Mouse (Mus musculus): ENCODE measurements around the gene Mgst3. TPM values are rescaled to one million over a fixed set of nuclear protein-coding genes. Genes with fewer than 3 reads are reported as not detected.

The Mgst3 gene
- polyA plus RNA-seq, 1 experiment from 2014 or later: 111 TPM

- H3K9me3 ChIP-seq: no peaks in the 10 kb centered on the region
- H3K27ac ChIP-seq: peak overlapping the region; percentile 56; the same call in 1 of the 2 replicates
- peaks cover 11% of the 10 kb centered on the region for H3K4me1 ChIP-seq
- no peak overlapping the region for H3K4me3 ChIP-seq
- H3K36me3 ChIP-seq: no peaks in the 10 kb centered on the region
- no peak for DNase-seq (ENCODE audit: low spot score)
- 84% methylated on average over 2 of the region's 2 CpGs for WGBS
- no peaks in the 10 kb centered on the region for H3K27me3 ChIP-seq (ENCODE audit: insufficient read depth, poor library complexity, severe bottlenecking)
Measured at GRCm38 (mm10) chr1:167385211-167385610, 8.4 kb downstream of the Mgst3 start.

GRCm38 (mm10) chr1:167384156-167384555, 9.5 kb downstream of the Mgst3 start:
- H3K27me3 ChIP-seq (ENCODE audit: insufficient read depth, poor library complexity, severe bottlenecking): no peaks in the 10 kb centered on the region
- WGBS: 53% methylated on average over 3 of the region's 3 CpGs

GRCm38 (mm10) chr1:167383178-167383577, 10.5 kb downstream of the Mgst3 start:
- 81% methylated on average over 5 of the region's 5 CpGs for WGBS
- Histone ChIP-seq H3K4me3 (no peak overlapping the region), H3K27ac (peak overlapping the region; percentile 44; the same call in 1 of the 2 replicates)

More at GRCm38 (mm10) chr1:167384156-167384555, 9.5 kb downstream of the Mgst3 start:
- H3K27ac ChIP-seq: peak overlapping the region; percentile 44; the same call in 1 of the 2 replicates
- H3K4me1 ChIP-seq: peaks cover 11% of the 10 kb centered on the region
- no peaks in the 10 kb centered on the region for H3K36me3 ChIP-seq
- no peak overlapping the region for H3K4me3 ChIP-seq
- peak; percentile 93 for DNase-seq (ENCODE audit: low spot score)
- no peaks in the 10 kb centered on the region for H3K9me3 ChIP-seq

GRCm38 (mm10) chr1:167382763-167383162, 10.9 kb downstream of the Mgst3 start:
- no peak for DNase-seq (ENCODE audit: low spot score)
- H3K27me3 ChIP-seq (ENCODE audit: insufficient read depth, poor library complexity, severe bottlenecking): no peaks in the 10 kb centered on the region
- WGBS: 77% methylated on average over 5 of the region's 5 CpGs

More at GRCm38 (mm10) chr1:167383178-167383577, 10.5 kb downstream of the Mgst3 start:
- no peak for DNase-seq (ENCODE audit: low spot score)
- Histone ChIP-seq H3K27me3 (ENCODE audit: insufficient read depth, poor library complexity, severe bottlenecking) (no peaks in the 10 kb centered on the region), H3K9me3 (no peaks in the 10 kb centered on the region), H3K4me1 (peaks cover 11% of the 10 kb centered on the region), H3K36me3 (no peaks in the 10 kb centered on the region)

GRCm38 (mm10) chr1:167382316-167382715, 11.3 kb downstream of the Mgst3 start:
- no peak overlapping the region for H3K4me3 ChIP-seq
- H3K27me3 ChIP-seq (ENCODE audit: insufficient read depth, poor library complexity, severe bottlenecking): no peaks in the 10 kb centered on the region
- H3K4me1 ChIP-seq: peaks cover 11% of the 10 kb centered on the region
- H3K36me3 ChIP-seq: no peaks in the 10 kb centered on the region
- no peak for DNase-seq (ENCODE audit: low spot score)
- no peaks in the 10 kb centered on the region for H3K9me3 ChIP-seq
- H3K27ac ChIP-seq: peak overlapping the region; percentile 24; the same call in 1 of the 2 replicates
- 76% methylated on average over 7 of the region's 7 CpGs for WGBS

More at GRCm38 (mm10) chr1:167382763-167383162, 10.9 kb downstream of the Mgst3 start:
- H3K9me3 ChIP-seq: no peaks in the 10 kb centered on the region
- peaks cover 11% of the 10 kb centered on the region for H3K4me1 ChIP-seq
- H3K27ac ChIP-seq: peak overlapping the region; percentile 24; the same call in 1 of the 2 replicates
- H3K36me3 ChIP-seq: no peaks in the 10 kb centered on the region
- H3K4me3 ChIP-seq: no peak overlapping the region

- Histone ChIP-seq H3K27me3 (ENCODE audit: insufficient read depth, poor library complexity, severe bottlenecking) (no peaks in the 10 kb centered on the region), H3K4me3 (no peak overlapping the region), H3K9me3 (no peaks in the 10 kb centered on the region), H3K4me1 (peaks cover 11% of the 10 kb centered on the region), H3K27ac (peak overlapping the region; percentile 24; the same call in 1 of the 2 replicates), H3K36me3 (peaks cover 9% of the 10 kb centered on the region; the same call in 1 of the 2 replicates)
- DNase-seq (ENCODE audit: low spot score): no peak
- WGBS: 74% methylated on average over 8 of the region's 8 CpGs
Measured at GRCm38 (mm10) chr1:167381050-167382015, 12.3 kb downstream of the Mgst3 start.

- no peaks in the 10 kb centered on the region for H3K27me3 ChIP-seq (ENCODE audit: insufficient read depth, poor library complexity, severe bottlenecking)
- no peak overlapping the region for H3K27ac ChIP-seq
- 93% methylated on average over 2 of the region's 2 CpGs for WGBS
- H3K4me3 ChIP-seq: no peak overlapping the region
- peaks cover 6% of the 10 kb centered on the region for H3K4me1 ChIP-seq
- no peaks in the 10 kb centered on the region for H3K9me3 ChIP-seq
- no peak for DNase-seq (ENCODE audit: low spot score)
- peaks cover 15% of the 10 kb centered on the region; the same call in 1 of the 2 replicates for H3K36me3 ChIP-seq
Measured at GRCm38 (mm10) chr1:167380223-167380622, 13.4 kb downstream of the Mgst3 start.

GRCm38 (mm10) chr1:167379751-167380150, 13.9 kb downstream of the Mgst3 start:
- H3K4me3 ChIP-seq: no peak overlapping the region
- H3K4me1 ChIP-seq: peaks cover 3% of the 10 kb centered on the region; the same call in 1 of the 2 replicates
- H3K27ac ChIP-seq: no peak overlapping the region
- no peaks in the 10 kb centered on the region for H3K27me3 ChIP-seq (ENCODE audit: insufficient read depth, poor library complexity, severe bottlenecking)
- no peaks in the 10 kb centered on the region for H3K9me3 ChIP-seq
- no peak for DNase-seq (ENCODE audit: low spot score)
- 67% methylated on average over 5 of the region's 5 CpGs for WGBS
- H3K36me3 ChIP-seq: peaks cover 15% of the 10 kb centered on the region; the same call in 1 of the 2 replicates

- WGBS: 74% methylated on average over 6 of the region's 6 CpGs
- H3K4me1 ChIP-seq: peaks cover 10% of the 10 kb centered on the region; the same call in 1 of the 2 replicates
- no peaks in the 10 kb centered on the region for H3K9me3 ChIP-seq
- H3K27ac ChIP-seq: no peak overlapping the region
- no peaks in the 10 kb centered on the region for H3K27me3 ChIP-seq (ENCODE audit: insufficient read depth, poor library complexity, severe bottlenecking)
- peaks cover 15% of the 10 kb centered on the region; the same call in 1 of the 2 replicates for H3K36me3 ChIP-seq
- no peak overlapping the region for H3K4me3 ChIP-seq
- DNase-seq (ENCODE audit: low spot score): no peak
Measured at GRCm38 (mm10) chr1:167378019-167378418, 15.6 kb downstream of the Mgst3 start.

GRCm38 (mm10) chr1:167374942-167375341, 18.7 kb downstream of the Mgst3 start:
- H3K27ac ChIP-seq: no peak overlapping the region
- H3K36me3 ChIP-seq: peaks cover 15% of the 10 kb centered on the region; the same call in 1 of the 2 replicates
- no peaks in the 10 kb centered on the region for H3K9me3 ChIP-seq
- no peak for DNase-seq (ENCODE audit: low spot score)
- H3K4me3 ChIP-seq: no peak overlapping the region
- 65% methylated on average over 2 of the region's 2 CpGs for WGBS
- peaks cover 10% of the 10 kb centered on the region; the same call in 1 of the 2 replicates for H3K4me1 ChIP-seq
- H3K27me3 ChIP-seq (ENCODE audit: insufficient read depth, poor library complexity, severe bottlenecking): no peaks in the 10 kb centered on the region

- peaks cover 10% of the 10 kb centered on the region; the same call in 1 of the 2 replicates for H3K4me1 ChIP-seq
- whole genome bisulfite sequencing: 21% methylated on average over 15 of the region's 15 CpGs
- no peak overlapping the region for H3K27ac ChIP-seq
- peak; percentile 86 for DNase-seq (ENCODE audit: low spot score)
- no peaks in the 10 kb centered on the region for H3K27me3 ChIP-seq (ENCODE audit: insufficient read depth, poor library complexity, severe bottlenecking)
- no peak overlapping the region for H3K4me3 ChIP-seq
- no peaks in the 10 kb centered on the region for H3K9me3 ChIP-seq
- peaks cover 15% of the 10 kb centered on the region; the same call in 1 of the 2 replicates for H3K36me3 ChIP-seq
Measured at GRCm38 (mm10) chr1:167374003-167374784, 19.4 kb downstream of the Mgst3 start.

- Histone ChIP-seq H3K4me1 (peaks cover 10% of the 10 kb centered on the region; the same call in 1 of the 2 replicates), H3K27me3 (ENCODE audit: insufficient read depth, poor library complexity, severe bottlenecking) (no peaks in the 10 kb centered on the region), H3K9me3 (no peaks in the 10 kb centered on the region), H3K27ac (no peak overlapping the region), H3K4me3 (no peak overlapping the region), H3K36me3 (peaks cover 16% of the 10 kb centered on the region; the same call in 1 of the 2 replicates)
- 91% methylated on average over 7 of the region's 7 CpGs for WGBS
- DNase-seq (ENCODE audit: low spot score): no peak
Measured at GRCm38 (mm10) chr1:167372739-167373138, 20.9 kb downstream of the Mgst3 start.

Measured in heart, embryonic 10.5 days (tissue).